Mouse (Mus musculus) limb, embryonic 15.5 days (tissue): ENCODE data around the gene Tubb2b. TPM values are rescaled to one million over a fixed set of nuclear protein-coding genes. Genes with fewer than 3 reads are reported as not detected.

Experiments
- ATAC-seq: fragments of 200-750 bp; cut with Nextera tagmentation; 2 replicates; pipeline ENCODE4 v1.8.0; 2017; ENCODE audit warnings: low read depth, moderate TSS enrichment; ENCODE audit not compliant: insufficient number of reproducible peaks, low FRiP score, low TSS enrichment
- H3K27ac ChIP-seq: fragments of 300-500 bp; sonication (generic); 2 replicates; pipeline ENCODE4 v1.5.1; 2015; ENCODE audit warnings: moderate library complexity, mild to moderate bottlenecking, inconsistent platforms
- H3K27me3 ChIP-seq: fragments of 300-500 bp; sonication (generic); 2 replicates; pipeline ENCODE4 v1.6.1; 2015; ENCODE audit warnings: inconsistent platforms
- H3K36me3 ChIP-seq: fragments of 300-500 bp; sonication (generic); 2 replicates; pipeline ENCODE4 v1.6.1; 2015; ENCODE audit warnings: inconsistent platforms
- H3K4me1 ChIP-seq: fragments of 300-500 bp; sonication (generic); 2 replicates; pipeline ENCODE4 v1.6.1; 2015; ENCODE audit warnings: inconsistent platforms
- H3K4me2 ChIP-seq: fragments of 300-500 bp; sonication (generic); 2 replicates; pipeline ENCODE4 v1.6.1; 2015; ENCODE audit warnings: mild to moderate bottlenecking, inconsistent platforms
- H3K4me3 ChIP-seq: fragments of 300-500 bp; sonication (generic); 2 replicates; pipeline ENCODE4 v1.5.1; 2015; ENCODE audit warnings: mild to moderate bottlenecking, inconsistent platforms
- H3K9ac ChIP-seq: fragments of 300-500 bp; sonication (generic); 2 replicates; pipeline ENCODE4 v1.6.1; 2015; ENCODE audit warnings: inconsistent platforms
- H3K9me3 ChIP-seq: fragments of 300-500 bp; sonication (generic); 2 replicates; pipeline ENCODE4 v1.6.1; 2016; ENCODE audit warnings: inconsistent platforms
- WGBS: fragments of 180-500 bp; shearing (Covaris S2); methylation state at CpG from one replicate; pipeline ENCODE4 v1.1.7; 2015; 5-methylcytosine and 5-hydroxymethylcytosine counted together
- polyA plus RNA-seq: library from polyadenylated mRNA; unstranded; fragments of >200 nt; fragmentation: Nextera tagmentation; extraction: Ambion mirVana; gene quantifications from 2 replicates; pipeline ENCODE4 v1.2.1, GENCODE M21; 2015

Gene Tubb2b
- polyA plus RNA-seq, 1 experiment from 2014 or later, result 33.5 TPM

DNA sequence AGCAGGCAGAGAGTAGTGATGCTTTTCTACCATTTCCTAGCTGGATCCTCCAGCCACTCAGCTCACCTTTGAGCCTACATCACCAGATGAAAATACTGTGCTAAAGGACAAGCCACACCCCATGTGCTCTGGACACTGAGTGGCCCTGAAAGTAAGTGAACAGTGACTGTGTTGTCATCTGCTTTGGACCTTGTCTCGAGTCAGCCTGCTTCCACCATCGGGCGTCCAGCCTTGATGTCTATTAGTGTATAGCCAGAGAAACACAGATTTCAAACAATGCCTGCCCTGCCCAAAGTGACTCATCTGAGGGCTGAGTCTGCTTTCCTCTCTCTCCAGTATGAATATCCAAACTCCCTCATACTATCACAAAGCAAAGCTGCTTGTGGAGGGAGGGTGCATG is 50.5 kb downstream of the Tubb2b start:
- H3K9ac ChIP-seq, result no peak overlapping the region
- H3K27me3 ChIP-seq, result no peaks in the 10 kb centered on the region
- no peak overlapping the region for H3K27ac ChIP-seq
- H3K9me3 ChIP-seq, result no peaks in the 10 kb centered on the region
- no peak overlapping the region for H3K4me3 ChIP-seq
- no peak for ATAC-seq
- H3K36me3 ChIP-seq, result peaks cover 5% of the 10 kb centered on the region
- no peak overlapping the region for H3K4me2 ChIP-seq
- peaks cover 29% of the 10 kb centered on the region for H3K4me1 ChIP-seq
- WGBS, result 88% methylated on average over 3 of the region's 3 CpGs

DNA sequence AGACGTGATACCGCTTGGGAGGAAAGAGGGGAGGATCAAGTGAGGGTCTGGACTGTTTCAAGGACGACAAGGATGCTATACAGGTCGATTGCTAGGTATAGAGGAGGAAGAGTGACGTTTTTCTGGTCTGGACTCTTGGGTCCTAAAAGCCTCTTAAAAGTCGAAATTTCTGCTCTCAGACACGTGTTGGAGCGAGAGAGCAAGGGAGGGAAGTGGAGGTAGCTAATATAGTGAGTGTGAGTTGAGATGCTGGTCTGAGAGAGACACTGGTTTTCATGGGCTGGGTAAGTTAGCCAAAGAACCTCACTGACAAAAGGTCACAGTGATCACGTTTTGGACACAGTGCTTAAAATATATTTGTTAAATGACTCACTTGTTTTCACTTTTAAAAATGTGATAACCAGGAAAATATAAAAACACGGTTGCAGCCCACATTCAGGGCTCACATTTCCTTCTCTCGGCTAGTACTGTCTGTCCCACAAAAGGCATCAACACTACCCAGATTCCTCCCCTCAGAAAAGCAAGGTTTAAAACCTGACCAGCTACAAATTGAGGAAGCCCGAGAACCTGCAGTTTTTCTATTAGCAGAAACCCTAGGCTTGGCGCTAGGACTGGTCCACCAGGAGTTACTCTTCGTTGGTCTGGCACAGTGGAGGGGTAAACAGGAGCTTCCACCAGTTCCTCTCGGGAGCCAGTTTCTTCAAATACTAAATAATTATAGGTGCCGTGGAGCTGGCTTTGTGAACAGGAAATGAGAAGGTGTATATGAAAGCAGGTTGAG is 51.6 kb downstream of the Tubb2b start:
- Histone ChIP-seq H3K4me3 (peak overlapping the region; percentile 70), H3K9ac (no peak overlapping the region), H3K4me2 (peak overlapping the region; percentile 84), H3K4me1 (peaks cover 21% of the 10 kb centered on the region), H3K27me3 (no peaks in the 10 kb centered on the region), H3K36me3 (peaks cover 6% of the 10 kb centered on the region), H3K27ac (0 out of 2 replicates have a peak overlapping the region, but pooled peaks have one; percentile 58), H3K9me3 (no peaks in the 10 kb centered on the region)
- WGBS, result 29% methylated on average over 16 of the region's 16 CpGs
- peak; percentile 10; the same call in 1 of the 2 replicates for ATAC-seq

DNA sequence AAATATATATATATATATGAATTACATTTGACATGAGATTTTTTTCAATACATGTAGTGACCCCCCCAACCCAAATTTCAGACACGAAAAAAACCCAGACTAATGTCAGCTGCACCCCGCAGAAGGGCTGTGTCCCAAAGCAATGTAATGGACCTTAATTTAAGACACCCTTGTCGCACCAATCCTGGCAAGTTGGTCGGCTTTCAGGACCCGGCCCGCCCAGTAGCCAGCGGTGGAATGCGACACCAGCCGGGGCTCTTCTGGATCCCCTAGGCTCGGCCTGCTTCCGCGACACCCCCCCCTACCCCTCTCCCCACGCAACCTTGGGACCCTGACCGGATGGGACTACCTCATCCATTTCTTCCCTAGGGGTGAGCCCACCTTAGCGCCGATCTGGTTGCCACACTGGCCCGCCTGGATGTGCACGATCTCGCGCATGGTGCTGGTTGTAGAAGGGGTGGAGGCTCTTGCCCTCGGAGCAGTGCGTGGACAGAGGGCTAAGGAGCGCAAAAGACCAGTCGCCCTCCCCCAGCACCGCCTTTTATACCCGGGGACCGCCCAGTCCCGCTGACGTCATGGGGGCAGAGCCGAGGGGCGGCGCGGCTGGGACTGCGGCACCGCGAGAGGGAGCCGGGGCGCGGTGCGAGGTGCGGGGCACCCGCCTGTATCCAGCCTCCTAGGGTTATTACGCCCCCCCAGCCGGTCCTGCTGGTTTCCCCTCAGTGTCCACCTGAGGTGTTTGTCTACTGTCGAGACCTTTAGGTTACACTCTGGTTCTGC is 52.6 kb downstream of the Tubb2b start, which contains the start of gene Tubb2a:
TSS of gene Tubb2a (minus strand) at position 516 of the 780 bp plus-strand sequence.
- Histone ChIP-seq H3K9me3 (no peaks in the 10 kb centered on the region), H3K27ac (peak within 1 kb of the TSS; percentile 58), H3K36me3 (peaks cover 11% of the 10 kb centered on the region), H3K27me3 (no peaks in the 10 kb centered on the region), H3K4me2 (peak within 1 kb of the TSS; percentile 84), H3K9ac (peak within 1 kb of the TSS; percentile 62), H3K4me1 (peaks cover 21% of the 10 kb centered on the region), H3K4me3 (peak within 1 kb of the TSS; percentile 70)
- 2% methylated on average over 45 of the region's 45 CpGs for WGBS
- peak; percentile 85 for ATAC-seq

Other genes starting within 250 kb of the Tubb2b start
- gene Serpinb6c, start 224.8 kb downstream of the Tubb2b start, polyA plus RNA-seq, result 4.4 and 5.3 TPM in 2 replicates
- gene Nqo2, start 165.8 kb downstream of the Tubb2b start, polyA plus RNA-seq, result 13.8 and 19.5 TPM in 2 replicates
- 16.7 and 19.2 TPM in 2 replicates for gene Ripk1, start 128.1 kb downstream of the Tubb2b start, polyA plus RNA-seq
- 67.3 and 71.8 TPM in 2 replicates for gene Serpinb6a, start 127.7 kb downstream of the Tubb2b start, polyA plus RNA-seq
- 38.9 and 45.0 TPM in 2 replicates for gene Bphl, start 92.9 kb downstream of the Tubb2b start, polyA plus RNA-seq
- 188 and 249 TPM in 2 replicates for gene Tubb2a, start 52.5 kb downstream of the Tubb2b start, polyA plus RNA-seq
- 62.6 and 65.5 TPM in 2 replicates for gene Psmg4, start 32.5 kb upstream of the Tubb2b start, polyA plus RNA-seq
- 4.3 and 5.6 TPM in 2 replicates for gene Slc22a23, start 214.7 kb upstream of the Tubb2b start, polyA plus RNA-seq